Mouse (Mus musculus) lung, postnatal 0 days (tissue): ENCODE data around the gene Dock10.

Experiments used
- CTCF ChIP-seq: IDR thresholded peaks from 2 replicates; pipeline ENCODE4 v1.5.1; 2016; ENCODE audit warnings: antibody characterized with exemption, mild to moderate bottlenecking
- EP300 ChIP-seq: IDR thresholded peaks from 2 replicates; pipeline ENCODE4 v1.6.1; 2016; ENCODE audit warnings: antibody characterized with exemption, mild to moderate bottlenecking, control low read depth

DNA sequence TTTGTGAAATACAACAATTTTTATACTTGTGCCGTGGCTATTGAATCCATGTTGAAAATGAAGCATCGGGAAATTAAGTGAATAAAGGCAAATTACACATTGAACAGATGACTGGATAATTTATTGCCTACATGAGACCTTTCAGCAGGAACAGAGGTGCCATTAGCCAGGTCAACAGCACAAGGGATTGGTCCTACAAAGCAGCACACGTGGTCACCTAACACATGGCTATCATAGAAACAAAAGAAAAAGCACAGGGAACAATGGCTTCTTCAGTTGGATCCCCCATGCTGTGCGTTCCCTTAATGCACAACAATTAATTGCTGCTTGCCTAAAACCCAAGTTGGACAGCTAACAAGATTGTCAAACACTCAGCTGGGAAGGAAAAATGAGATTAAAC is 133.8 kb downstream of the Dock10 start:
- TF ChIP-seq CTCF = no peak
- TF ChIP-seq EP300 = no peak
